Mouse (Mus musculus) adrenal gland, postnatal 4 days (tissue): Measurements from ENCODE around the gene Lhx5. TPM values are rescaled to one million over a fixed set of nuclear protein-coding genes. Genes with fewer than 3 reads are reported as not detected.

Experiments
- DNase-seq, 2 experiments: peaks; one replicate each; pipeline ENCODE4 v3.0.0; 2021 to 2022; ENCODE audit warnings: low spot score in 2 of 2, mixed read lengths in 2 of 2
- total RNA-seq, 2 experiments: library from RNA; stranded (reverse); gene quantifications; 2 replicates each; pipeline ENCODE4 v1.2.3; 2021

Gene Lhx5
- total RNA-seq, 2 experiments from 2014 or later = not detected

- DNase-seq = no peak
These were observed 30.4 kb downstream of the Lhx5 start for GRCm38 (mm10) chr5:120461902-120462301.

- DNase-seq = no peak
These were observed 32.8 kb downstream of the Lhx5 start for GRCm38 (mm10) chr5:120464321-120464720.

GRCm38 (mm10) chr5:120465062-120465461, 33.6 kb downstream of the Lhx5 start:
- DNase-seq = no peak

- no peak for DNase-seq
These were observed 34.4 kb downstream of the Lhx5 start for GRCm38 (mm10) chr5:120465860-120466259.

GRCm38 (mm10) chr5:120467026-120467425, 35.5 kb downstream of the Lhx5 start:
- no peak for DNase-seq

- DNase-seq = no peak
These were observed 36.8 kb downstream of the Lhx5 start for GRCm38 (mm10) chr5:120468336-120468735.

GRCm38 (mm10) chr5:120468830-120469229, 37.3 kb downstream of the Lhx5 start:
- no peak for DNase-seq

GRCm38 (mm10) chr5:120471538-120471937, 40.0 kb downstream of the Lhx5 start:
- DNase-seq = no peak

GRCm38 (mm10) chr5:120472770-120473169, 41.3 kb downstream of the Lhx5 start, which contains the start of gene Sdsl:
Sdsl (minus strand) TSS chr5:120472810.
- no peak for DNase-seq

GRCm38 (mm10) chr5:120473361-120473760, 41.9 kb downstream of the Lhx5 start:
- DNase-seq = no peak

GRCm38 (mm10) chr5:120475861-120476260, 44.4 kb downstream of the Lhx5 start:
- DNase-seq = no peak

GRCm38 (mm10) chr5:120476296-120476695, 44.8 kb downstream of the Lhx5 start, which contains the start of gene Sds:
Sds (plus strand) TSS chr5:120476526.
- DNase-seq = no peak

- no peak for DNase-seq
These were observed 46.5 kb downstream of the Lhx5 start for GRCm38 (mm10) chr5:120477993-120478392.

GRCm38 (mm10) chr5:120479538-120479937, 48.0 kb downstream of the Lhx5 start:
- no peak for DNase-seq

- no peak for DNase-seq
These were observed 49.7 kb downstream of the Lhx5 start for GRCm38 (mm10) chr5:120481205-120481604.

GRCm38 (mm10) chr5:120483399-120483798, 51.9 kb downstream of the Lhx5 start:
- no peak for DNase-seq

GRCm38 (mm10) chr5:120487844-120488243, 56.3 kb downstream of the Lhx5 start:
- DNase-seq = no peak

GRCm38 (mm10) chr5:120490679-120491192, 59.2 kb downstream of the Lhx5 start:
- no peak for DNase-seq

Other genes with a start within 250 kb of the Lhx5 start
- 10 to 100 TPM; 61.7 to 63.9 TPM for gene Sdsl, start 41.1 kb downstream of the Lhx5 start, total RNA-seq
- gene Sds, start 44.8 kb downstream of the Lhx5 start, total RNA-seq = 1 to 10 TPM in 1 of 2 experiments, not detected in 1; 1.8 TPM
- gene Plbd2, start 71.9 kb downstream of the Lhx5 start, total RNA-seq = 10 to 100 TPM; 70.5 to 77.5 TPM
- 10 to 100 TPM; 29.6 to 31.7 TPM for gene Slc8b1, start 79.5 kb downstream of the Lhx5 start, total RNA-seq
- gene Tpcn1, start 157.0 kb downstream of the Lhx5 start, total RNA-seq = 10 to 100 TPM; 47.5 to 49.5 TPM
- gene Iqcd, start 157.3 kb downstream of the Lhx5 start, total RNA-seq = 1 to 10 TPM; 1.2 to 1.5 TPM
- 10 to 100 TPM; 11.8 to 13.5 TPM for gene Rita1, start 180.9 kb downstream of the Lhx5 start, total RNA-seq
- 10 to 100 TPM; 47.6 to 51.4 TPM for gene Ddx54, start 181.0 kb downstream of the Lhx5 start, total RNA-seq
- gene Cfap73, start 202.5 kb downstream of the Lhx5 start, total RNA-seq = under 1 TPM; 0.56 to 0.78 TPM
- gene Rasal1, start 217.1 kb downstream of the Lhx5 start, total RNA-seq = 10 to 100 TPM; 10.7 to 15.8 TPM